Mouse (Mus musculus) ES-E14 (cell line): ENCODE data around the gene Zbed4. TPM values are rescaled to one million over a fixed set of nuclear protein-coding genes. Genes with fewer than 3 reads are reported as not detected.

Source experiments
- DNase-seq: peaks from one replicate; pipeline ENCODE4 v3.0.0-alpha.2; 2013; ENCODE audit warnings: low read depth, low spot score
- H3K27ac ChIP-seq: 2 replicates; pipeline ENCODE4 v1.5.1; 2012; ENCODE audit warnings: low read depth, mild to moderate bottlenecking, low read length, moderate library complexity, mixed read lengths; ENCODE audit not compliant: poor library complexity, insufficient read depth, severe bottlenecking
- H3K36me3 ChIP-seq: 2 replicates; pipeline ENCODE4 v1.6.1; 2012; ENCODE audit warnings: mild to moderate bottlenecking, low read length, moderate library complexity, mixed read lengths; ENCODE audit not compliant: control insufficient read depth, poor library complexity, insufficient read depth, severe bottlenecking
- H3K4me1 ChIP-seq, 2 experiments: fragments of 150-350 bp in 1 of 2; sonication (generic) in 1 of 2; 2 replicates each; pipeline ENCODE4 v1.6.1; 2012; ENCODE audit warnings: low read length in 2 of 2, mild to moderate bottlenecking in 1 of 2, mixed read lengths in 1 of 2; ENCODE audit not compliant: control insufficient read depth in 2 of 2, insufficient read depth in 2 of 2, poor library complexity in 1 of 2
- H3K4me3 ChIP-seq, 2 experiments: fragments of 150-350 bp in 1 of 2; sonication (generic) in 1 of 2; 2 replicates each; pipeline ENCODE4 v1.5.1; 2012; ENCODE audit warnings: low read length in 2 of 2, low read depth in 1 of 2, mild to moderate bottlenecking in 1 of 2, mixed read lengths in 1 of 2; ENCODE audit not compliant: insufficient read depth in 1 of 2, poor library complexity in 1 of 2, severe bottlenecking in 1 of 2
- H3K9ac ChIP-seq: 2 replicates; pipeline ENCODE4 v1.6.1; 2012; ENCODE audit warnings: low read depth, mild to moderate bottlenecking, low read length, mixed read lengths; ENCODE audit not compliant: poor library complexity, insufficient read depth, severe bottlenecking
- H3K9me3 ChIP-seq: fragments of 150-350 bp; sonication (generic); 2 replicates; pipeline ENCODE4 v1.6.1; 2012; ENCODE audit warnings: low read depth, mild to moderate bottlenecking, low read length; ENCODE audit not compliant: control insufficient read depth, insufficient read depth
- CHD2 ChIP-seq: IDR thresholded peaks from 2 replicates; pipeline ENCODE4 v1.6.1; 2014; ENCODE audit warnings: mild to moderate bottlenecking, low read depth, low read length, inconsistent platforms
- HCFC1 ChIP-seq: IDR thresholded peaks from 2 replicates; pipeline ENCODE4 v1.6.1; 2012; ENCODE audit warnings: low read length, inconsistent platforms, borderline replicate concordance; ENCODE audit not compliant: insufficient read depth
- MAFK ChIP-seq: IDR thresholded peaks from 2 replicates; pipeline ENCODE4 v1.6.1; 2014; ENCODE audit warnings: mild to moderate bottlenecking, low read depth, low read length, inconsistent platforms; ENCODE audit not compliant: insufficient read depth
- ZC3H11A ChIP-seq: IDR thresholded peaks from 2 replicates; pipeline ENCODE4 v1.6.1; 2012; ENCODE audit warnings: low read depth, mild to moderate bottlenecking, inconsistent platforms, low read length, borderline replicate concordance
- ZNF384 ChIP-seq: IDR thresholded peaks from 2 replicates; pipeline ENCODE4 v1.6.1; 2012; ENCODE audit warnings: low read depth, low read length, inconsistent platforms
- in situ Hi-C, 2 experiments: fragments of 600-800 bp; cut with MboI; formaldehyde crosslinking; loops; one replicate each; pipeline ENCODE4 v1.15.1; 2025; ENCODE audit warnings: low sequenced_read_pairs in 2 of 2, inconsistent platforms in 1 of 2; ENCODE audit not compliant: unreplicated experiment in 2 of 2
- total RNA-seq: library from RNA; depleted of rRNA; stranded (reverse); fragments of 300-350 nt; gene quantifications from 2 replicates; pipeline ENCODE4 v1.2.3, GENCODE M21; 2012

Gene Zbed4
- total RNA-seq, 1 experiment, result 43.6 TPM

- in situ Hi-C loops, result no loop called here
- no peaks in the 10 kb centered on the region for H3K9me3 ChIP-seq
- no peak overlapping the region for H3K4me3 ChIP-seq
- no peak overlapping the region for H3K9ac ChIP-seq
- H3K27ac ChIP-seq, result no peak overlapping the region
- peaks cover 6% of the 10 kb centered on the region; the same call in 1 of the 2 replicates for H3K36me3 ChIP-seq
- DNase-seq, result no peak
- TF ChIP-seq MAFK (no peak), HCFC1 (no peak), CHD2 (no peak), ZC3H11A (no peak)
- peaks cover 0 to 2% of the 10 kb centered on the region in 2 experiments; a peak in 2 of 4 replicates for H3K4me1 ChIP-seq
Observed at GRCm38 (mm10) chr15:88801903-88802302, 50.4 kb downstream of the Zbed4 start.

GRCm38 (mm10) chr15:88802348-88802747 is 50.9 kb downstream of the Zbed4 start:
- H3K27ac ChIP-seq, result no peak overlapping the region
- no peak overlapping the region for H3K4me3 ChIP-seq
- no peak overlapping the region for H3K9ac ChIP-seq
- H3K36me3 ChIP-seq, result peaks cover 6% of the 10 kb centered on the region; the same call in 1 of the 2 replicates
- TF ChIP-seq HCFC1 (no peak), ZC3H11A (no peak), CHD2 (no peak), ZNF384 (no peak), MAFK (no peak)
- DNase-seq, result no peak
- in situ Hi-C loops, result no loop called here
- no peaks in the 10 kb centered on the region for H3K9me3 ChIP-seq
- H3K4me1 ChIP-seq, result peaks cover 0 to 2% of the 10 kb centered on the region in 2 experiments; a peak in 2 of 4 replicates

GRCm38 (mm10) chr15:88808121-88808520 is 56.7 kb downstream of the Zbed4 start:
- no peak for DNase-seq
- H3K9me3 ChIP-seq, result no peaks in the 10 kb centered on the region
- H3K27ac ChIP-seq, result no peak overlapping the region
- no peak overlapping the region for H3K9ac ChIP-seq
- H3K36me3 ChIP-seq, result peaks cover 6% of the 10 kb centered on the region; the same call in 1 of the 2 replicates
- no peak overlapping the region for H3K4me3 ChIP-seq
- in situ Hi-C loops, result no loop called here
- TF ChIP-seq HCFC1 (no peak), ZC3H11A (no peak), ZNF384 (no peak), CHD2 (no peak), MAFK (no peak)
- peaks cover 0 to 4% of the 10 kb centered on the region in 2 experiments; a peak in 3 of 4 replicates for H3K4me1 ChIP-seq

- Histone ChIP-seq H3K9me3 (no peaks in the 10 kb centered on the region), H3K36me3 (peaks cover 7% of the 10 kb centered on the region; the same call in 1 of the 2 replicates), H3K27ac (no peak overlapping the region), H3K9ac (no peak overlapping the region), H3K4me1 (peaks cover 0 to 4% of the 10 kb centered on the region in 2 experiments; a peak in 3 of 4 replicates), H3K4me3 (no peak overlapping the region)
- no peak for TF ChIP-seq ZC3H11A
- TF ChIP-seq ZNF384, result no peak
- TF ChIP-seq HCFC1, result no peak
- TF ChIP-seq MAFK, result no peak
- no peak for TF ChIP-seq CHD2
- DNase-seq, result no peak
- in situ Hi-C loops, result no loop called here
Observed at GRCm38 (mm10) chr15:88810369-88810768, 58.9 kb downstream of the Zbed4 start.
